Mouse (Mus musculus): ENCODE measurements around the gene Gm6169.
"Not testable (repeated sequence)": the region's sequence is repeated elsewhere in the genome, so short reads cannot be mapped to it uniquely, and the experiment has no call there.

The Gm6169 gene

GRCm38 (mm10) chr13:97070931-97071625 is 28.0 kb downstream of the Gm6169 start:
- no peak for DNase-seq (ENCODE audit: low read depth, low spot score)

- DNase-seq (ENCODE audit: low read depth, low spot score): no peak
These were observed 30.9 kb downstream of the Gm6169 start for GRCm38 (mm10) chr13:97068151-97068550.

GRCm38 (mm10) chr13:97067691-97068090 is 31.3 kb downstream of the Gm6169 start:
- no peak for DNase-seq (ENCODE audit: low read depth, low spot score)

- no peak for DNase-seq (ENCODE audit: low read depth, low spot score)
These were observed 32.1 kb downstream of the Gm6169 start, which contains the start of gene Fam169a for GRCm38 (mm10) chr13:97066649-97067550. Gene Fam169a (plus strand): TSS chr13:97067286.

DNA sequence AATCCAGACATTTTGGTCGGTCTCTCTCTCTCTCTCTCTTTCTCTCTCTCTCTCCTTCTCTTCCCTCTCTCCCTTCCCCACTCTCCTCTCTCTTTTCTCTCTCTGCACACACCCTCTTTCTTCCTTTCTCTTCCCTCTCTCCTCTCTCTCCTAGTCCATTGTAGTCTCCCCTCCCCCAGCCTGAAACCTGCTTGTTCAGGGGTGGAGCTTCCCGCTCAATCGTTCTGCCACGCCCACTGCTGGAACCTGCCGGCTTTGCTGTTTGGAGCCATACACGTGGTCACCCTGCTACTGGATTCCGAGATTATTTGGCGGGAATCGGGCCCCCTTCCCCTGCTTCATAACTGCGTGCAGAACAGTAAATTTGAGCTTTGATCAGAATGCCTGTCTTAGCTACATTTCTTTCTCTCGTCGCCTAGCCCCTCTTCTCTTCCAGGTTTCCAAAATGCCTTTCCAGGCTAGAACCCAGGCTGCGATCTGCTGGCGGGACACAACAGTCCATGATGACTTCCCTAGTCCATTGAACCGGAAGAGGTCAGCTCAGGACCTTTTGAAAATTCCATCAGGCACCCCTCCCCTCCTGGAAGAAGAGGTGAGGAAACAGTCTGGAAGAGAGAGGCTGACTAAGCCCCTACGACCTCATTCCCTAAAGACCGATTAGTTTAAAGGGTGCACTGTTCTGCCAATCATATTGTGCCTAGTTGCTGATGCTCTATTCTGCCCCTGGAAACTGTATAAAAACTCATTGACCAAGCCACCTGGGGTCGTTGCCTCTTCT is 34.0 kb downstream of the Gm6169 start:
- DNase-seq (ENCODE audit: low read depth, low spot score): not testable (repeated sequence)

- DNase-seq (ENCODE audit: low read depth, low spot score): no peak
These were observed 34.6 kb downstream of the Gm6169 start for GRCm38 (mm10) chr13:97064413-97064812.

- DNase-seq (ENCODE audit: low read depth, low spot score): no peak
These were observed 35.6 kb downstream of the Gm6169 start for GRCm38 (mm10) chr13:97063431-97063830.

DNA sequence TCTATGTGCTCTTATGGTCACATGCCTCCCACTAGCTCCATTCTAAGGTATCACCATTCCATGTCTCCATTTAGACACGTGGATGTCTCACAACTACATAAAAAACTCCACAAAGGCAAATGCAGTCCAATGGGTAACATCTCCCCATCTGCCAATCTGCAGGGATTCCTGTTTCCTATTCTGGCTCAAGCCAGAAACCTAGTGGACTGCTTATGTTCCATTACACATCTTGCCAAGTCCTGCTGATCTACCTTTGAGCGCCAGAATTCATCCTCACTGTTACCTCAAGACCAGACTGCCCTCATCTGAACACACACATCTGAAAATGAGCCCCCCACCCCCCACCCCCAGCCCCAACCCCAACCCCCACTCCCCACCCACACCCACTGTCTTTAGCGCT is 36.9 kb downstream of the Gm6169 start:
- no peak for DNase-seq (ENCODE audit: low read depth, low spot score)

- no peak for DNase-seq (ENCODE audit: low read depth, low spot score)
These were observed 38.7 kb downstream of the Gm6169 start for GRCm38 (mm10) chr13:97060331-97060730.

- no peak for DNase-seq (ENCODE audit: low read depth, low spot score)
These were observed 39.3 kb downstream of the Gm6169 start for GRCm38 (mm10) chr13:97059746-97060145.

DNA sequence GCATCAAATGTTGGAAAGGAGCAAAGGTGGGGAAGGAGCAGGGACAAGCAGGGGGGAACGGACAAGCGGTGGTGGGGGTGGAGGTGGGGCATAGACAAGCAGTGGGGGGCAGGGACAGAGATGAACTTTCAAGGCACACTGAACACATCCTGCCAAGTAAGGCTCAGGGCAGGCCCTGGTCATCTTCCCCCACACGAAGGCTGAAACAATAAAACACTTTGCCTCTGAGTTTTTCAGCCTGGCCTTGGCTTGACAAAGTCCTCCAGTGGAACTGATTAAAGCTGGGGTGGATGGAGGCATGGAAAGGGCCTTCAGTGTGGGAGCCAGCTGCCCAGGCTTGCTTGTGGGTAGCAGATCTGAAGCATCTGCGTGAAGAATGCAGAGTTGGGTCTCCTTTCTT is 41.2 kb downstream of the Gm6169 start:
- DNase-seq (ENCODE audit: low read depth, low spot score): no peak

DNA sequence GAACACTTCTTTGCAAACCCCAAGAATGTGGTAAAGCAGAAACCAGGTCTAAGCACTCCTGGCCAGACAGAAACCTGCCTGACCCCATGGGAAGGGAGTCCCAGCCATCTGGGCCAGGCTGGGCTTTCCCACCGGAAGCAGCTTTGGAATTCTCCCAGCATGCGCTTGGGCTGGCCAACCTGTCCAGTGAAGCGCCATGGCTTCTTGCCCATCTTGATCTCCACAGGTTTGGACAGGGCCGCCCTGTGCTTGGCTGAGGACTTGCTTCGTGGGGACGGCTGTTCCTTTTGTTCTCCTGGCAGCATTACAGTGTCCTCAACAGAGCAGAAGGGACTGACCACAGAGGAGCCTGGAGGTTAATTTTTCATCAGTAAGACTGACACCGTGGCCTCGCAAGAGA is 45.2 kb downstream of the Gm6169 start:
- DNase-seq (ENCODE audit: low read depth, low spot score): no peak

- peak; percentile 17 for DNase-seq (ENCODE audit: low read depth, low spot score)
These were observed 46.4 kb downstream of the Gm6169 start for GRCm38 (mm10) chr13:97052667-97053066.

DNA sequence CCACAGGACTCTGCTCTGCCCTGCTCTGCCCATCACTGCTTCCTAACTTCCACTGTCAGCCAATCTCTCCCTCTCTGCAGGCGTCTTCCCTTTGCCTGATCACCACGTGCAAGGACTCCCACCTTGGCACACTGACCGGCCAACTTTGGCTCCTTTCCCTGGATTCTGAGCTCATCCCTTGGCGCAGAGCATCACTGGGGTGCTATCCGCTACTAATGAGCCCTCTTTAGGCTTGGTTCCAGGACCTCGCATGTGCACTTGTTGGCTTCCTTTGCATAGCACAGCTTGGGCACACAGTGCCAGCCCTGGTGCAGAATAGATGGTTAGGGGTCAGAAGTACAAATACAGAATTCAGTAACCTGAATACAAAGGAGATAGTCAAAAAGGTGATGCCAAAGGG is 47.9 kb downstream of the Gm6169 start:
- no peak for DNase-seq (ENCODE audit: low read depth, low spot score)
